Mouse (Mus musculus) CD8-positive naive resting alpha-beta T cell, adult 2 months (primary cell): ENCODE measurements around the gene 4930562C15Rik.
"Not testable (repeated sequence)": the region's sequence is repeated elsewhere in the genome, so short reads cannot be mapped to it uniquely, and the experiment has no call there.

ENCODE experiments used
- DNase-seq, 2 experiments: peaks; one replicate each; pipeline ENCODE4 v3.0.0; 2022; ENCODE audit warnings: low read depth in 2 of 2, low spot score in 2 of 2

The 4930562C15Rik gene

DNA sequence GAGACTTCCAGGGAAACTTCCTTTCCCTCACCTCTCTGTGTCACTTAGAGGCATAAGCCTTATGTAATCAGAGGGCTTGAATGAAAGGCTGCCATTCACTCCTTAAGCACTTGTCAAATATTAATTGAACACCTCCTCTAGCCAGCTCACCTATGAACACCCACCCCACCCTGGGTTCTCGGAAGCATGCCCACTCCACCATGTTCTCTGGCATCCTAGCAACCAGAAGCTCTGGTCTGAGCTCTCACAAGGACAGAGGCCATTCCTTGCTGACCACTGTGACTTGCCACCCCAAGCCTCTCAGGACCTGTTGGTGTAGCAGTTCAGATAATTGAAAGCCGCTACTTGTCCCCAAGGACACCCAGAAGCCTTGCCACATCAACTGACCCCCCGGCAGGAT lies at the start of gene 4930562C15Rik:
TSS of gene 4930562C15Rik (plus strand) at position 226 of the 400 bp plus-strand sequence.
- DNase-seq: no peak

DNA sequence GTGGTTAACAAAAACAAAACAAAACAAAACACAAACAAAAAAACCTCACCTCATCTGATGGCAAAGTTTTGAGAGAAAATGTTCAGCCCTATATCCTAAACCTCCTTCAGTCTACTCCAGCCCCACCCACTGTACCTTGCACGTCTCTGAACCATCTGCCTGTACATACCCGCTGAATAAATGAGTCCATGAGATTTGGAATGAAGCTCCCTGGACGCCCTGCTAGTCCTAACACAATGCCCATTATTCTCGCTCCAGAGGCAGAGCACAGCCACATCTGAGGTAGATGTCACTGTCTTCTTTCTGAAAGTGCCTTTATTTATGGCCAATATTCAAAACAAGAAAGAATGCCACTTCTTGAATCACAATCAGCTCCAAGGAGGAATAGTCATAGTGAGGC lies 49.5 kb upstream of the 4930562C15Rik start:
- DNase-seq: no peak

- no peak for DNase-seq
Observed at GRCm38 (mm10) chr16:4788176-4788575, 47.0 kb upstream of the 4930562C15Rik start.

DNA sequence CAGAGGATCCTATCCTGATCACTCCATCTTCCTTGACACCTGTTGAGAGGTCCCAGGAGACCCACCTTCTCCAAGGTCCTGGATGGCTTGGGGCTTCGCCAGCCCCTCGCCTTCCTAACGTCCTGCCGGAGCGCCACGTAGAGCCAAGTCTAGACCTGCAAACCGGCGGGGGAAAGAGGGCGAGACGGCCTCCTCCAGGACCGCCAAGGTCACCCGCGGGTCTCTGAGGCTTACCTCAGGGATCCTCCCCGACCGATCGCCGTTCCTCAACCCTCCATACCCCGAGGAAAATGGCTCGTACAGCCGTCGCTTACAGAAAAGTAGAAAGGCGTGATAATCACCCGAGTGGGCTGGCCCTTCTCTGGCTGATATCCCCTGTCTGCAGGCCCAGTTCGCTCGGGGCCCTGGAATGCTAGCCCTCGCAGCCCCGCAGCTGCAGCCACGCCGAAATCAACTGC lies 45.9 kb upstream of the 4930562C15Rik start:
- DNase-seq: no peak

- peak; percentile 93 to 95 for DNase-seq
Observed at GRCm38 (mm10) chr16:4789810-4790559, 45.2 kb upstream of the 4930562C15Rik start, which contains the start of gene Cdip1. Gene Cdip1, minus strand, starts transcription at chr16:4790292.

- no peak for DNase-seq
Observed at GRCm38 (mm10) chr16:4791332-4791731, 43.9 kb upstream of the 4930562C15Rik start.

DNA sequence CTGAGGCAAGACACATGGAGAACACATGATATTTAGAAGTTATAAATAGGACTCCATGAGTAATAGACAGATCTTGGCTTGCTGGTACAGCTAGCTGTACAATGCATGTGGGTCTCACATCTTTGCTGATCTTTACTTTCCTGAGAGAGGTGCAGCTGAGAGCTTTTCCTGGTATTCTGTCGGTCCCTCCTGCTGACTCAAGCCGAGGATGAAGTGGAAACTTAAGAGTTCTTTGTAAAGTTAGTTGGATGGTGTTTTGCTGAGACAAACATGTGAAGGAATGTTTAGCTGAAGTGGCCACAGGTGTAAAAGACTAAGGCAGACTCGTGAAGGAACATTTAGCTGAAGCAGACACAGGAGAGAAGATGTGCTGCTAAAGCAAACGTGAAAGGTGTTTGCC lies 38.6 kb upstream of the 4930562C15Rik start:
- no peak for DNase-seq

DNA sequence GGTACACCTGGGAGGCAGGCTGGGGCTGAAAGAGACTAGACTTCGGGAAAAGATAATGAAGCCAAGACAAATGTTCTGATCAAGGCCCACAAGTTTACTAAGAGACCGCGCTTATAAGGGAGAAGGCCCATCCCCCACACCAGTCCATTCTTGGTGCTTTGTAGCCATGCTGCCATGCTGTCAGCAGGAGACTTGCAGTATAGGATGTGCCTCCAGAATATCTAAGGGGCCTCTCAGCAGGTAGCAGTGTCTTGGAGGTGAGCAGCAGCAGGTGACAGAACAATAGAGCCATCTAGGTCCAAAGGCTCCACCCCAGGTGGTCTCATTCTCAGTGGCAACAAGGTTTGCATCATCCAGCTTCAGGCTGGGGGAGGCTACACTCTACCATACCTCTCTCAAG lies 16.9 kb upstream of the 4930562C15Rik start:
- DNase-seq: no peak

DNA sequence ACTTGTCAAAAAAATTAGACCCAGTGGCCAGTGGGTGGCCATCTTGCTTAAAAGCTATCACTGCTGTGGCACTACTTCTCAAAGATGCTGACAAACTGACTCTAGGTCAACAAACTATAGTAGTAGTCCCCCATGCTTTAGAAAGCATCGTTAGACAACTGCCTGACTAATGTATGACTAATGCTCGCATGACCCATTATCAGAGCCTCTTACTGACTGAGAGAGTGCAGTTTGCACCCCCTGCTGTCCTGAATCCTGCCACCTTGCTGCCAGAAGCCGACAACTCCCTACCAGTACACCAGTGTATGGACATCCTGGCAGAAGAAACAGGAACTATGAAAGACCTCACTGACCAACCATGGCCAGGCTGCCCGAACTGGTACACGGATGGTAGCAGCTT lies 10.8 kb upstream of the 4930562C15Rik start:
- DNase-seq: not testable (repeated sequence)

DNA sequence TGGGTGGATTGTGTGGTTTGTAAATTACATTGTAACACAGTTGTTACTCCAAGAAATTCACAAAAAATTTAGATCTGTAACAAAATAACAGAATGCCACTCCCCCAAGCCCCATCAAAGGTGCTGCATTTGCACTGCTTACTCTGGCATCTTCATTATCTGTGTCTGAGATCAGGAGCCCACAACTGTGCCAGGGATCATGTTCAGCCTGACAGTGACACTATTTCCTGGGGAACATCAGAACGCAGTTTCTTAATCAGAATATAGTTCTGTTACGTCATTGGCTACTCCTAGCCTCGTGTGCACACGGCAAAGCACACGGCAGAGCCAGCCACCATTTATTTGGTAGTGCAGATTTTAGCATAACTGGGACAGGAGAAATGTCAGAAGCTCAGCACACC lies 7.6 kb upstream of the 4930562C15Rik start:
- no peak for DNase-seq

GRCm38 (mm10) chr16:4829271-4829900 lies 5.8 kb upstream of the 4930562C15Rik start:
- DNase-seq: no peak

GRCm38 (mm10) chr16:4831650-4832419 lies 3.4 kb upstream of the 4930562C15Rik start:
- no peak for DNase-seq

- DNase-seq: no peak
Observed at GRCm38 (mm10) chr16:4833858-4834257, 1.4 kb upstream of the 4930562C15Rik start.

DNA sequence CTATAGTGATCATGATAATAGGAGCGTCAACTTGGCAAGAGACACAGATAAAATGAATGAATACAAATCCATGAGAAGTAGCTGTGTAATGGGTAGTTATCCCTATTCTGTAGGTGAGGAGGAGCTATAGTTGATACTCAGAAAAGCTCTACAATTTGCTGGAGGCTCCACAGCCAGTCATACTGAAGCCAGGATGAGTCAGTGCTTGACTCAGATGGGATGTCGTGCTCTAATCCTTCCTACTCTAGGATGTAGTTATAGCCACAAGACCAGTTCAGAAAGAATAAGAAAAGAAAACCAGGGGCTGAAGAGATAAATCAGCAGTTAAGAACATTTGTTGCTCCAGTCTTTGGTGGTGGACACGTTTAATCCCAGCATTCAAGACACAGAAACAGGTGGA lies 2.4 kb downstream of the 4930562C15Rik start:
- DNase-seq: no peak

DNA sequence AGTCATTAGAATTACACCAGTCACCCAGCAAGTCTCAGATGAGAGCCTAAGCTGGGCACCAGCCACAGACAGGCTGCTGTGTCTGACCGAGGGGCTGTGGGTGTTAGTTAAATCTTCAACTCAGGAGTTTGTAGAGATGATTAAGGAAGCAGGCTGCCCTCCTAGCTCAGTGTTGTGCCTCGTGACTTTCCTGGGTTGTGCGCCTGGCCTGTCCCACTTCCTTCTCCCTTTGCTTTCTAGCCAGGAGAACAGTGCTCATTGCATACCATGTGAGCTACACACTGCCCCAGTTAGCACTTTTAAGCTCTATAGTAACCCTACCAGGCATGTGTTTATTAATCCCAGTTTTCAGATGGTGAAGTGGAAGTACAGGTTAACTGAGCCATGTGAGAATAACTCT lies 4.3 kb downstream of the 4930562C15Rik start:
- DNase-seq: no peak

DNA sequence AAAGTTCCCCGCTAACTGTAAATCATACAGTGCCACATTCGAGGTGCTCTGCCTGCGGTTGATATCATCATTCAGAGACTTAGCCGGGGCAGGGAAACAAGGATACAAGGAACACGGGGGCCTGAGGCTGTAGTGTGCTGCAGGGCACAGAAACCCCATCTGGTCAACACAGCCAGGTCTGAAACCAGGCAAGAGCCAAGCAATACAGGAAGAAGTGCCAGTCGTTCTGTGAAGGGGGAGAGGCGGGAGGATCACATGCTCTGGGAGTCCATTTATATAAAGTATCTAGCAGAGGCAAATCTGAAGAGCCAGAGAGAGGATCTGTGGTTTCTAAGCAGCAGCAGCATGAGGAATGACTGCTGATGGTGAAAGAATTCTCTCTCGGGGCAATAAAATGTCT lies 5.0 kb downstream of the 4930562C15Rik start:
- no peak for DNase-seq

- DNase-seq: no peak
Observed at GRCm38 (mm10) chr16:4847041-4847440, 11.8 kb downstream of the 4930562C15Rik start.

GRCm38 (mm10) chr16:4848090-4848489 lies 12.9 kb downstream of the 4930562C15Rik start:
- DNase-seq: no peak

- DNase-seq: no peak
Observed at GRCm38 (mm10) chr16:4850361-4850760, 15.1 kb downstream of the 4930562C15Rik start.

DNA sequence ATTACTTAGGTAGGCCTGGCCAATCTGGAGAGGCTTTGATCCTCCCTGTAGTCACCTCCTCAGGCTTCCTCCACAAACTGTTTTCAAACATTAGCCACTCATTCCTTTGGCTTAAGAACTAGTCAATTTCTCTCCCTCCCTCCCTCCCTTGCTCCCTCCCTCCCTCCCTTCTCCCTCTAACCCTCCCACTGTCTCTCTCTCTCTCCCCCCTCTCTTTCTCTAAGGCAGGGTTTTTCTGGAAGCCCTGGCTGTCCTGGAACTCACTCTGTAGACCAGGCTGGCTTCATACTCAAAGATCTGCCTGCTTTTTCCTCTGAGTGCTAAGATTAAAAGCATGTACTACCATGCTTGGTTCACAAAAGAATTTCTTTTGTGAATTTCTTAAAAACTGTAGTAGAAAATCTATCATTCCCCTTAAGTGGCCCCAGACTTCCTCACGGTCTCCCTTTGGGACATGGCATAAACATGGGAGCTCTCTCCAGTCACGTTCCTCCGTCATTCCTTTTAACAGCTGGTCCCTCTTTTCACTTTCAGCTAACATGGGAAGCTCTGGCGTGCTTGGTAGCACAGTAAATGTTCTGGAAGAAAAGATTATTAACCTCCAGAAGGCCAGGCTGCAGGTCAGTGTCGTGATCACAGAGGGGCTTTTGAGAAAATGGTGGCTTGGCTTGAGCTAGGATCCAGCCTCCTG lies 15.9 kb downstream of the 4930562C15Rik start:
- DNase-seq: no peak

- no peak for DNase-seq
Observed at GRCm38 (mm10) chr16:4855046-4855650, 19.9 kb downstream of the 4930562C15Rik start.
